Mouse (Mus musculus): ENCODE measurements at regions not wholly inside any gene's neighbourhood (a gene's known extent, or its start where the extent isn't known, plus 50 kb on each side); places are given as distances from the start of the nearest gene placed in this dataset.

DNA sequence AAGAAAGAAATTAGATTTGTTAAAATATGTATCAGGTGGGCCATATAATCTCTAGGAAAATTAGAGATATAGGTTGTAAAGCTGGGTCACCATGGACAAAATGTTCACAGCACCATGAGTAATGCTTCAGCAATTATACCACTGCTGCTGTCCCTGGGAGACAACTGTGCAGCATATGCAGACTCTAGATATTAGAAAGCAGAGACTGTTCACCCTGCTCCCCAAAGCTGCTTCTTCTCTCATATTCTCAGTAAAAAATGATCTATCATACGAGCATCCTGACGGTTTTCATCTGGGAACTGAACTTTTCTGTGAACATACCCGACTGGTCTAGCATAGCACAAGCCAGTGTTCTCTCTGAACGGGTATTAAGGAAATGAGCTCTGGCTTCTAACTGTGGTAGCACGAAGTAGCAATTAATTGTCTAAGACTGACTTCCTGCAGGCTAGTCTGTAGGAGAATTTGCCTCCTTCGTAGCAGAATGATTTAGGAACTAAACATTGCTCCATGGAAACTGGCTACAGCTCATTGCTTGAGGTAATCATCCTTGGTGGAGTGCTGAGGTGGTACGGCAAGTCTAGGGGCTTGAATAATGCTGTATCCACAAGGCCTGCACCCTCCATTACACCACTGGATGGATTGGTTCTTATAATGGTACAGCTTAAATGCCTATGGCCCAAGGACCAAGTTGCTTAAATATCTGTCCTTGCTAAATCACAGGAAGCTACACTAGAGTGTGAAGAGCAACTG, 305.9 kb downstream of the Otol1 start:
- no peak for TF ChIP-seq CTCF (IDR thresholded peaks at IDR 0.05; ENCODE audit: extremely low read depth, insufficient read depth, insufficient read length, insufficient replicate concordance)
- no peak for TF ChIP-seq POLR2A (IDR thresholded peaks at IDR 0.05; ENCODE audit: low read depth, low read length)

All from spleen, adult 2 months (tissue).